Mouse (Mus musculus): ENCODE results near the gene Mgat3. TPM values are rescaled to one million over a fixed set of nuclear protein-coding genes. Genes with fewer than 3 reads are reported as not detected.

The Mgat3 gene
- polyA plus RNA-seq, 1 experiment from 2014 or later, result 5.8 TPM

DNA sequence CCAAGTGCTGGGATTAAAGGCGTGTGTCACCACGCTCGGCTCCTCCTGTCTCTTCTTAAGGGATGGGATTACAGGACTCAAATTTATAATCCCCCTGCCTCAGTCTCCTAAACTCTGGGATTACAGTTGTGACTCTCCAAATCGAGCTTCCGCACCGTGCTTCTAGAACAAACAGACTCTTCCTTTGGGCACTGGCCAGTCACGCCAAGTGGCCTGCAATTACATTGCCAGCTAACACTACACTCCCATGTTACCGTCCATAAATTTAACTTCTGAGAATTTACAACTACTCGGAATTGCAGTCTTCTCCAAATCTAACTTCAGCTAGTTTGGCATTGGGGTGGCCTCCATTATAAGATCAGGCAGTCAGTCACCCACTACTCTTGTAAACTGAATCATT is 41.1 kb upstream of the Mgat3 start:
- no peak for TF ChIP-seq EP300 (optimal IDR thresholded peaks at IDR 0.05)
- no peak for TF ChIP-seq CTCF (IDR thresholded peaks at IDR 0.05; ENCODE audit: low read depth)
- no peak overlapping the region for H3K9ac ChIP-seq (ENCODE audit: low read length)

DNA sequence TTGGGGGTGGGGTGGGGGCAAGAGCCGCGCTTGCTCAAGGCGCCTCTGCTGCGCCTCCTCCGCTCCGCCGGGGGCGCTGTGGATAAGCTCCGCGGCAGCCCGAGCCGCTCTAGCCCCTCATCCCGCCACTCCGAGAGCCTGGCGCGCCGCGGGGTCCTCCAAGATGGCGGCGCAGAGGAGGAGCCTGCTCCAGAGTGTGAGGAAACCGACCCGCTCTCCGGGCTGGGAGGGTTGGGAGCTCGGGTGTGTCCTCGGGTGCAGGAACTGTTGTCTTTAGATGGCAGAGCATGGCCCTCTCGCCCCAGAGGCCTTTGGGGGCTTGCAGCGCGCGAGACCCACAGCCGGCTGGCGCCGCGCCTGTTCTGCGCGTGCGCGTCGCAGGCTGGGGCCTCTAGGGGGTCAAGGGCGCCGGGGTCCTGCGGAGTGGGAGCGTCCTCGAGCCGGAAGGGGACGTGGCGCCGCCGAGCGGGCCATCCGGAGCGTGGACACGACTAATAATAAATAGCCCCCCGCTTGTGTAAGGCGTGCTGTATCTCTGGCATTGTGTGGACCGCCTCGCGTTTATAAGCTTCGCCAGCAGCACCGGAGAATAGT is 40.4 kb upstream of the Mgat3 start, which contains the start of gene Tab1:
Tab1 (plus strand) TSS at position 135 of the 594 bp plus-strand sequence.
- Histone ChIP-seq H3K4me1 (replicated peaks; ENCODE audit: control insufficient read depth, insufficient read depth) (peaks cover 4% of the 10 kb centered on the region; the same call in 1 of the 2 replicates), H3K9me3 (ENCODE audit: control insufficient read depth, low read length) (no peaks in the 10 kb centered on the region), H3K27me3 (ENCODE audit: control insufficient read depth, insufficient read depth, low read length) (no peaks in the 10 kb centered on the region), H3K27ac (replicated peaks) (peak within 1 kb of the TSS; percentile 97), H3K9ac (ENCODE audit: low read length) (peak within 1 kb of the TSS; percentile 89), H3K4me2 (replicated peaks; ENCODE audit: low read depth) (peak within 1 kb of the TSS; percentile 55), H3K36me3 (ENCODE audit: control insufficient read depth, insufficient read depth, low read length) (no peaks in the 10 kb centered on the region), H3K4me3 (ENCODE audit: low read depth, low read length) (peak within 1 kb of the TSS; percentile 75)
- peak; percentile 93 for DNase-seq (ENCODE audit: low spot score)
- WGBS, result under 1% methylated on average over 40 of the region's 59 CpGs
- TF ChIP-seq EP300 (optimal IDR thresholded peaks at IDR 0.05) (peak; percentile 70), CTCF (IDR thresholded peaks at IDR 0.05; ENCODE audit: low read depth) (peak; percentile 79)
- ATAC-seq (ENCODE audit: low FRiP score, low TSS enrichment), result peak; percentile 94

More for the DNA sequence above, 41.1 kb upstream of the Mgat3 start:
- Histone ChIP-seq H3K9me3 (ENCODE audit: control insufficient read depth, low read length) (no peaks in the 10 kb centered on the region), H3K27me3 (ENCODE audit: control insufficient read depth, insufficient read depth, low read length) (no peaks in the 10 kb centered on the region), H3K4me3 (ENCODE audit: low read depth, low read length) (peak overlapping the region; percentile 75; the same call in 1 of the 2 replicates), H3K36me3 (ENCODE audit: control insufficient read depth, insufficient read depth, low read length) (no peaks in the 10 kb centered on the region), H3K4me2 (replicated peaks; ENCODE audit: low read depth) (peak overlapping the region; percentile 55), H3K27ac (replicated peaks) (no peak overlapping the region; the same call in 1 of the 2 replicates), H3K4me1 (replicated peaks; ENCODE audit: control insufficient read depth, insufficient read depth) (0 out of 2 replicates have a peak, but pooled peaks cover 4% of the 10 kb centered on the region)
- no peak for DNase-seq (ENCODE audit: low spot score)
- ATAC-seq (ENCODE audit: low FRiP score, low TSS enrichment), result no peak
- 68% methylated on average over 9 of the region's 9 CpGs for WGBS

DNA sequence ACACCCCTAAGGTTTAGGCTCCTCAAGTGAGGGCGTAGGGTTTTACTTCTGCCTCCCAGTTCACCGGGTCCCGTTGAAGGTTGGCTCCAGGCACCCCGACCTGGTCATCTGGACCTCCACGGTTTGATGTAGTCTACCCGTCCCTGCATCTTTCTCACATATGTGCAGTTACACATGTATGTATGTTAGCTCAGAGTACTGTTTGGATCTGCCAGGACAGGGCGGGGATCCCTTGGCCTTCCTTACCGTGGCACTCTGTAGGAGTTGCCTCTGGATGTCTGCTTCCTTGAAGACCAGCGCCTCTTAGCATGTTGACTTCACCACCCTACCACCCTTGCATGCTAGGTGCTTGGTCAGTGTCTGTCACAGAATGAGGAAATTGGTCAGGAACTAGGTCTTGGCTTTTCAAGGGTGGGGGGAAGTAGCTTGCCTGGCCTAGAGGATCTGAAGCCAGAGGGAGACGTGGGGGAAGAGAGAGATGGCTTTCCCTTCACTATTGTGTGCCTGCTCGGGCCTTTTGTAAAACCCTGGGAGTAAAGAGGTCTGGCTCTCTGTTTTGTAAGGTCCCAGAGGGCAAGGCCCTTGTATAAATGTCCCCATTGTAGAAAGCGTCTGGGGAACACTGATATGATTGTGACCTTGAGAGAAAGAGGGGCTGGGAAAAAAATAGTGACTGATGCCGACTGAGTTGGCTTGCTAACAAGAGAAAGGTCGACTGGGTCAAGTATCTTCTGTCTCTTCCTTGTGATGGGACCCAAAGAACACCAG is 39.7 kb upstream of the Mgat3 start:
- peak overlapping the region; percentile 75 for H3K4me3 ChIP-seq (ENCODE audit: low read depth, low read length)
- peak; percentile 51 for ATAC-seq (ENCODE audit: low FRiP score, low TSS enrichment)
- H3K4me2 ChIP-seq (replicated peaks; ENCODE audit: low read depth), result peak overlapping the region; percentile 55
- peak overlapping the region; percentile 97 for H3K27ac ChIP-seq (replicated peaks)
- peak overlapping the region; percentile 89 for H3K9ac ChIP-seq (ENCODE audit: low read length)
- H3K4me1 ChIP-seq (replicated peaks; ENCODE audit: control insufficient read depth, insufficient read depth), result peaks cover 4% of the 10 kb centered on the region; the same call in 1 of the 2 replicates
- DNase-seq (ENCODE audit: low spot score), result peak; percentile 57
- no peaks in the 10 kb centered on the region for H3K27me3 ChIP-seq (ENCODE audit: control insufficient read depth, insufficient read depth, low read length)
- H3K36me3 ChIP-seq (ENCODE audit: control insufficient read depth, insufficient read depth, low read length), result no peaks in the 10 kb centered on the region
- no peak; the same call in 1 of the 2 replicates for TF ChIP-seq CTCF (IDR thresholded peaks at IDR 0.05; ENCODE audit: low read depth)
- no peak for TF ChIP-seq EP300 (optimal IDR thresholded peaks at IDR 0.05)
- 9% methylated on average over 14 of the region's 14 CpGs for WGBS
- H3K9me3 ChIP-seq (ENCODE audit: control insufficient read depth, low read length), result no peaks in the 10 kb centered on the region

DNA sequence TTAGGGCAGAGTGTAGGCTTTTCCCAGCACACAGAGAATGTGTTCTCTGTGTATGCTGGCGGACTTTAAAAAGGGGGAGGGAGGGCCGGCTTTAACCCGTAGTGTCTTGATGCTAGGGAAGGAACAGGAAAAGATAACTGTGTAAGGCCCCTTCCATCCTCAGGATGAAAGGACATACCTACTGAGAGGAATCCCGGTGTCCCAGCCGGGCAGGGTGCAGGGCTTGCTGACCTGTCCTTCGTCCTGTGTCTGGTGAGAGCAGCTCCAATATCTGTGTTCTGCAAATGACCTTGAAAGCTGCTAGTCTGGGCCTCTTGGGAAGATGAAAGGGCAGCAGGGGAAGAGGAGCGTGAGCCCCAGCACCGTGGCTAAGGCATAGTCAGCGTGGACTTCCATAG is 39.1 kb upstream of the Mgat3 start:
- DNase-seq (ENCODE audit: low spot score) (no peak), ATAC-seq (ENCODE audit: low FRiP score, low TSS enrichment) (no peak)
- 44% methylated on average over 9 of the region's 9 CpGs for WGBS
- Histone ChIP-seq H3K4me3 (ENCODE audit: low read depth, low read length) (peak overlapping the region; percentile 75), H3K9me3 (ENCODE audit: control insufficient read depth, low read length) (no peaks in the 10 kb centered on the region), H3K4me1 (replicated peaks; ENCODE audit: control insufficient read depth, insufficient read depth) (peaks cover 4% of the 10 kb centered on the region; the same call in 1 of the 2 replicates), H3K9ac (ENCODE audit: low read length) (peak overlapping the region; percentile 89), H3K27ac (replicated peaks) (peak overlapping the region; percentile 97), H3K27me3 (ENCODE audit: control insufficient read depth, insufficient read depth, low read length) (no peaks in the 10 kb centered on the region), H3K4me2 (replicated peaks; ENCODE audit: low read depth) (peak overlapping the region; percentile 55), H3K36me3 (ENCODE audit: control insufficient read depth, insufficient read depth, low read length) (no peaks in the 10 kb centered on the region)
- TF ChIP-seq CTCF (IDR thresholded peaks at IDR 0.05; ENCODE audit: low read depth), result no peak
- TF ChIP-seq EP300 (optimal IDR thresholded peaks at IDR 0.05), result no peak

DNA sequence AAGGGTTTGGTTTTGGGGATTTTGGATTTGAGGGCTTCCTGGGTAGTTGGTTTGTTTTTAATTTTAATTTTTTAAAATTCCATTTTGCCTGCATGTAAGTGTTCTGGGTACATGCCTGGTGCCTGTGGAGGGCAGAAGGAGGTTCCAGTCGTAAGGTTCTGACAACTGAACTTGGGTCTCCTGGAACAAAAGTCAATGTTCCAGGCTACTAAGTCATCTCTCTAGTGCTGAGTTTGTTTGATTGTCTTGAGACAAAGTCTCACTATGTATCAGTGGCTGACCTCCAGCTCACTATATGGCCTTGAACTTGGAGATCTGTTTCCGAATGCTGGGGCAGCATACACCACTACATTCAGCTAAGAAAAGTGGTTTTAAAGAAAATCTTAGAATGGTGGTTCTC is 38.0 kb upstream of the Mgat3 start:
- no peaks in the 10 kb centered on the region for H3K9me3 ChIP-seq (ENCODE audit: control insufficient read depth, low read length)
- H3K4me2 ChIP-seq (replicated peaks; ENCODE audit: low read depth), result no peak overlapping the region
- 83% methylated on average over 2 of the region's 2 CpGs for WGBS
- H3K9ac ChIP-seq (ENCODE audit: low read length), result no peak overlapping the region
- no peak overlapping the region for H3K4me3 ChIP-seq (ENCODE audit: low read depth, low read length)
- peaks cover 4% of the 10 kb centered on the region; the same call in 1 of the 2 replicates for H3K4me1 ChIP-seq (replicated peaks; ENCODE audit: control insufficient read depth, insufficient read depth)
- no peak overlapping the region for H3K27ac ChIP-seq (replicated peaks)
- ATAC-seq (ENCODE audit: low FRiP score, low TSS enrichment) (no peak), DNase-seq (ENCODE audit: low spot score) (no peak)
- H3K36me3 ChIP-seq (ENCODE audit: control insufficient read depth, insufficient read depth, low read length), result no peaks in the 10 kb centered on the region
- no peaks in the 10 kb centered on the region for H3K27me3 ChIP-seq (ENCODE audit: control insufficient read depth, insufficient read depth, low read length)
- TF ChIP-seq EP300 (optimal IDR thresholded peaks at IDR 0.05), result no peak
